Comparison of ENCODE assay signal across 8 mouse cellular contexts in the genomic region with DNA sequence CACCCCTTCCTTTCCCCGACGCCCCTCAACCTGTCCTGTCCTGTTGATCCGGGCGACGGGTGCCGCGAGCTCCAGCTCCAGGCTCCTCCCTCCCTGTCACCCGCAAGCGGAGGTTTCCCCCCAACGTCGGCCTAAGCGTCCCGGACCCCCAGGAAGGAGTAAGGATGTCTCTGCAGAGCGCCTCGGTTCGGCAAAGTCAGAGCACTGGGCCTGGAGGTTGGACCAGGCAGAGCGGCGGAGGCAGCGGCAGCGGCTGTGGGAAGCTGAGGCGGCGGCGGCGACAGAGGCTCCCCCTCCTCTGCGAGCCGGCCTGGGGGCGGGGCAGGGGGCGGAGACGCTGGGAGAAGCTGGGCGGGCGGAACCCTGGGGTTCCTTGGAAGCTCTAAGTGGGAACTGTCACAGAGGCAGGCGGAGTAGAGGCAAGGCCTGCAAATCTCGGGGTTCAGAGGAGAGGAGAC. TPM values are rescaled to one million over a fixed set of nuclear protein-coding genes. Genes with fewer than 3 reads are reported as not detected.
DNase-seq lines count a peak whose midpoint lies in the region; ATAC-seq lines count a peak whose summit lies in the region.

No protein-coding gene starts in this region.

- DNase-seq in adrenal gland, postnatal 25 days = peak; percentile 94
- DNase-seq in heart, postnatal 10 days = peak; percentile 88 to 89
- DNase-seq in kidney, postnatal 36 days = peak; percentile 82 to 93
- DNase-seq in lung, adult 18-20 months = peak; percentile 90 to 93
- peak; percentile 66 for DNase-seq in thymus, postnatal 0 days (ENCODE audit: low spot score)

- under 1% methylated on average over 33 of the region's 33 CpGs for WGBS in forebrain, embryonic 13.5 days
- WGBS in neural tube, embryonic 15.5 days = under 1% methylated on average over 33 of the region's 33 CpGs

- H3K9me3 ChIP-seq in forebrain, embryonic 13.5 days (replicated peaks) = 0 out of 2 replicates have a peak, but pooled peaks cover 5% of the 10 kb centered on the region
- H3K9me3 ChIP-seq in neural tube, embryonic 15.5 days (replicated peaks) = no peaks in the 10 kb centered on the region

- peaks cover 51% of the 10 kb centered on the region for H3K27me3 ChIP-seq in forebrain, embryonic 13.5 days
- peaks cover 25% of the 10 kb centered on the region for H3K27me3 ChIP-seq in neural tube, embryonic 15.5 days (replicated peaks)

- H3K9ac ChIP-seq in forebrain, embryonic 13.5 days = peak overlapping the region; percentile 76
- peak overlapping the region; percentile 57 for H3K9ac ChIP-seq in neural tube, embryonic 15.5 days (replicated peaks)

- H3K4me3 ChIP-seq in forebrain, embryonic 13.5 days = peak overlapping the region; percentile 54
- H3K4me3 ChIP-seq in neural tube, embryonic 15.5 days (replicated peaks) = peak overlapping the region; percentile 63

- intact Hi-C loops in heart, postnatal 10 days (cut with DNase I) = loop anchor here (2.0 kb wide), 2 partner anchors 34 to 38 kb away; partner anchors contain the start of genes Nlgn2 and Zbtb4

- peaks cover 64% of the 10 kb centered on the region for H3K4me1 ChIP-seq in forebrain, embryonic 13.5 days
- peaks cover 67% of the 10 kb centered on the region for H3K4me1 ChIP-seq in neural tube, embryonic 15.5 days

- no peaks in the 10 kb centered on the region for H3K36me3 ChIP-seq in forebrain, embryonic 13.5 days (ENCODE audit: poor library complexity, severe bottlenecking)
- H3K36me3 ChIP-seq in neural tube, embryonic 15.5 days = no peaks in the 10 kb centered on the region

- peak overlapping the region; percentile 97 for H3K4me2 ChIP-seq in forebrain, embryonic 13.5 days
- peak overlapping the region; percentile 87 for H3K4me2 ChIP-seq in neural tube, embryonic 15.5 days

- ATAC-seq in CD4-positive, CD25-positive, alpha-beta regulatory T cell, adult 4 months = peak; percentile 54
- peak; percentile 57 for ATAC-seq in forebrain, embryonic 13.5 days
- ATAC-seq in neural tube, embryonic 15.5 days (ENCODE audit: low FRiP score) = peak; percentile 32

- H3K27ac ChIP-seq in forebrain, embryonic 13.5 days = peak overlapping the region; percentile 8
- H3K27ac ChIP-seq in neural tube, embryonic 15.5 days (replicated peaks) = peak overlapping the region; percentile 94

RNA-seq across cellular contexts. Expression of gene Fgf11, which starts 1.0 kb away (rescaled TPM):
- not detected for polyA plus RNA-seq in CD4-positive, CD25-positive, alpha-beta regulatory T cell, adult 4 months (2017; shearing (Covaris generic))
- 3.6 and 3.9 TPM in 2 replicates for total RNA-seq in adrenal gland, postnatal 25 days (2021)
- 3.3 and 3.8 TPM in 2 replicates for polyA plus RNA-seq in forebrain, embryonic 13.5 days (2015; fragmentation: Nextera tagmentation; extraction: Ambion mirVana)
- total RNA-seq in heart, postnatal 10 days (2021) = 1 to 10 TPM; 1.9 to 3.5 TPM
- 8.5 and 8.7 TPM in 2 replicates for polyA plus RNA-seq in neural tube, embryonic 15.5 days (2015; fragmentation: Nextera tagmentation; extraction: Ambion mirVana)
- 0.65 and 0.84 TPM in 2 replicates for polyA plus RNA-seq in thymus, postnatal 0 days (2015; fragmentation: Nextera tagmentation; extraction: Ambion mirVana)

RNA-seq across cellular contexts. Expression of gene Tmem102, which starts 2.7 kb away (rescaled TPM):
- not detected for polyA plus RNA-seq in CD4-positive, CD25-positive, alpha-beta regulatory T cell, adult 4 months (2017; shearing (Covaris generic))
- total RNA-seq in adrenal gland, postnatal 25 days (2021) = not detected in 2 replicates
- 0.39 and 1.00 TPM in 2 replicates for polyA plus RNA-seq in forebrain, embryonic 13.5 days (2015; fragmentation: Nextera tagmentation; extraction: Ambion mirVana)
- 1 to 10 TPM in 1 of 2 experiments, under 1 TPM in 1; 0.94 to 1.2 TPM for total RNA-seq in heart, postnatal 10 days (2021)
- polyA plus RNA-seq in neural tube, embryonic 15.5 days (2015; fragmentation: Nextera tagmentation; extraction: Ambion mirVana) = 1.1 and 4.2 TPM in 2 replicates
- polyA plus RNA-seq in thymus, postnatal 0 days (2015; fragmentation: Nextera tagmentation; extraction: Ambion mirVana) = 11.2 and 12.8 TPM in 2 replicates

RNA-seq across cellular contexts. Expression of gene Chrnb1, which starts 6.9 kb away (rescaled TPM):
- polyA plus RNA-seq in CD4-positive, CD25-positive, alpha-beta regulatory T cell, adult 4 months (2017; shearing (Covaris generic)) = 1 to 10 TPM; 2.9 to 4.5 TPM
- 1.8 and 2.4 TPM in 2 replicates for total RNA-seq in adrenal gland, postnatal 25 days (2021)
- polyA plus RNA-seq in forebrain, embryonic 13.5 days (2015; fragmentation: Nextera tagmentation; extraction: Ambion mirVana) = 1.5 TPM in 2 replicates
- total RNA-seq in heart, postnatal 10 days (2021) = 1 to 10 TPM; 5.8 to 7.1 TPM
- 2.1 and 3.0 TPM in 2 replicates for polyA plus RNA-seq in neural tube, embryonic 15.5 days (2015; fragmentation: Nextera tagmentation; extraction: Ambion mirVana)
- 3.2 and 3.4 TPM in 2 replicates for polyA plus RNA-seq in thymus, postnatal 0 days (2015; fragmentation: Nextera tagmentation; extraction: Ambion mirVana)

RNA-seq across cellular contexts. Expression of gene Gm39566, which starts 12.4 kb away (rescaled TPM):
- polyA plus RNA-seq in CD4-positive, CD25-positive, alpha-beta regulatory T cell, adult 4 months (2017; shearing (Covaris generic)) = not detected
- total RNA-seq in adrenal gland, postnatal 25 days (2021) = not detected in 2 replicates
- not detected in 2 replicates for polyA plus RNA-seq in forebrain, embryonic 13.5 days (2015; fragmentation: Nextera tagmentation; extraction: Ambion mirVana)
- total RNA-seq in heart, postnatal 10 days (2021) = not detected
- polyA plus RNA-seq in neural tube, embryonic 15.5 days (2015; fragmentation: Nextera tagmentation; extraction: Ambion mirVana) = not detected in 2 replicates
- polyA plus RNA-seq in thymus, postnatal 0 days (2015; fragmentation: Nextera tagmentation; extraction: Ambion mirVana) = not detected in 2 replicates

RNA-seq across cellular contexts. Expression of gene Spem2, which starts 15.6 kb away (rescaled TPM):
- polyA plus RNA-seq in CD4-positive, CD25-positive, alpha-beta regulatory T cell, adult 4 months (2017; shearing (Covaris generic)) = not detected
- total RNA-seq in adrenal gland, postnatal 25 days (2021) = not detected in 2 replicates
- polyA plus RNA-seq in forebrain, embryonic 13.5 days (2015; fragmentation: Nextera tagmentation; extraction: Ambion mirVana) = not detected in 2 replicates
- total RNA-seq in heart, postnatal 10 days (2021) = not detected
- polyA plus RNA-seq in neural tube, embryonic 15.5 days (2015; fragmentation: Nextera tagmentation; extraction: Ambion mirVana) = not detected in 2 replicates
- polyA plus RNA-seq in thymus, postnatal 0 days (2015; fragmentation: Nextera tagmentation; extraction: Ambion mirVana) = not detected in 2 replicates

Comparison
In these comparisons a context has a peak if more than half of its experiments do, and no peak if none do; other contexts are left out.
1. Peak in every context shown above with its lines: DNase-seq, ATAC-seq, H3K4me3 ChIP-seq and H3K27ac ChIP-seq.